Mouse (Mus musculus) forebrain, embryonic 12.5 days (tissue): ENCODE results near the gene Flt3l. TPM values are rescaled to one million over a fixed set of nuclear protein-coding genes. Genes with fewer than 3 reads are reported as not detected.
A peak's percentile ranks its signal among the peaks of the same experiment; 100 is the strongest.
"Not testable (repeated sequence)": the region's sequence is repeated elsewhere in the genome, so short reads cannot be mapped to it uniquely, and the experiment has no call there.

Experiments used
- ATAC-seq: fragments of 200-750 bp; cut with Nextera tagmentation; 2 replicates; pipeline ENCODE4 v1.8.0; 2017; ENCODE audit warnings: moderate TSS enrichment; ENCODE audit not compliant: low FRiP score
- H3K27ac ChIP-seq: fragments of 300-500 bp; sonication (generic); 2 replicates; pipeline ENCODE4 v1.5.1; 2016; ENCODE audit warnings: mild to moderate bottlenecking
- H3K27me3 ChIP-seq: fragments of 300-500 bp; sonication (generic); 2 replicates; pipeline ENCODE4 v1.6.1; 2016; ENCODE audit warnings: mild to moderate bottlenecking
- H3K36me3 ChIP-seq: fragments of 300-500 bp; sonication (generic); replicated peaks from 2 replicates; pipeline ENCODE4 v1.6.1; 2016; ENCODE audit warnings: mild to moderate bottlenecking
- H3K4me1 ChIP-seq: fragments of 300-500 bp; sonication (generic); 2 replicates; pipeline ENCODE4 v1.6.1; 2016
- H3K4me2 ChIP-seq: fragments of 300-500 bp; sonication (generic); 2 replicates; pipeline ENCODE4 v1.6.1; 2016; ENCODE audit warnings: mild to moderate bottlenecking, moderate library complexity
- H3K4me3 ChIP-seq: fragments of 300-500 bp; sonication (generic); replicated peaks from 2 replicates; pipeline ENCODE4 v1.5.1; 2016; ENCODE audit warnings: mild to moderate bottlenecking
- H3K9ac ChIP-seq: fragments of 300-500 bp; sonication (generic); 2 replicates; pipeline ENCODE4 v1.6.1; 2016; ENCODE audit warnings: mild to moderate bottlenecking
- H3K9me3 ChIP-seq: fragments of 300-500 bp; sonication (generic); 2 replicates; pipeline ENCODE4 v1.6.1; 2016
- WGBS: fragments of 180-500 bp; shearing (Covaris S2); methylation state at CpG from one replicate; pipeline ENCODE4 v1.1.7; 2016; 5-methylcytosine and 5-hydroxymethylcytosine counted together
- polyA plus RNA-seq: library from polyadenylated mRNA; unstranded; fragments of >200 nt; fragmentation: Nextera tagmentation; extraction: Ambion mirVana; gene quantifications from 2 replicates; pipeline ENCODE4 v1.2.1, GENCODE M21; 2016

Flt3l gene
- polyA plus RNA-seq, 1 experiment from 2014 or later: 0.72 TPM

- peak overlapping the region; percentile 91 for H3K27ac ChIP-seq
- no peaks in the 10 kb centered on the region for H3K9me3 ChIP-seq
- ATAC-seq: no peak
- peak overlapping the region; percentile 83 for H3K4me3 ChIP-seq
- WGBS: 47% methylated on average over 21 of the region's 21 CpGs
- peak overlapping the region; percentile 87 for H3K4me2 ChIP-seq
- H3K4me1 ChIP-seq: peaks cover 51% of the 10 kb centered on the region
- H3K36me3 ChIP-seq: peaks cover 42% of the 10 kb centered on the region
- H3K27me3 ChIP-seq: no peaks in the 10 kb centered on the region; the same call in 1 of the 2 replicates
- peak overlapping the region; percentile 99 for H3K9ac ChIP-seq
These were observed 9.2 kb downstream of the Flt3l start for GRCm38 (mm10) chr7:45126844-45127699.

- Histone ChIP-seq H3K36me3 (peaks cover 50% of the 10 kb centered on the region), H3K27me3 (no peaks in the 10 kb centered on the region), H3K27ac (peak overlapping the region; percentile 91), H3K4me1 (peaks cover 55% of the 10 kb centered on the region), H3K9ac (peak overlapping the region; percentile 99), H3K4me3 (peak overlapping the region; percentile 83), H3K9me3 (no peaks in the 10 kb centered on the region), H3K4me2 (peak overlapping the region; percentile 87)
- 79% methylated on average over 17 of the region's 17 CpGs for WGBS
- ATAC-seq: no peak
These were observed 9.9 kb downstream of the Flt3l start for GRCm38 (mm10) chr7:45126147-45126843.

- Histone ChIP-seq H3K4me2 (0 out of 2 replicates have a peak overlapping the region, but pooled peaks have one; percentile 87), H3K4me1 (peaks cover 55% of the 10 kb centered on the region), H3K36me3 (peaks cover 56% of the 10 kb centered on the region), H3K27ac (peak overlapping the region; percentile 86), H3K9ac (peak overlapping the region; percentile 17; the same call in 1 of the 2 replicates)
- H3K4me3 ChIP-seq, H3K9me3 ChIP-seq, H3K27me3 ChIP-seq, ATAC-seq: not testable (repeated sequence)
- 67% methylated on average over 5 of the region's 5 CpGs for WGBS
These were observed 10.6 kb downstream of the Flt3l start for GRCm38 (mm10) chr7:45125649-45126048.

- WGBS: 18% methylated on average over 7 of the region's 7 CpGs
- H3K9ac ChIP-seq: peak overlapping the region; percentile 40
These were observed 11.1 kb downstream of the Flt3l start for GRCm38 (mm10) chr7:45125144-45125600.

GRCm38 (mm10) chr7:45124224-45125143 is 11.7 kb downstream of the Flt3l start, which contains the start of gene Rps11:
Rps11 (minus strand) TSS chr7:45124439.
- Histone ChIP-seq H3K27me3 (no peaks in the 10 kb centered on the region), H3K4me2 (peak within 1 kb of the TSS; percentile 94), H3K9me3 (no peaks in the 10 kb centered on the region), H3K36me3 (peaks cover 68% of the 10 kb centered on the region), H3K4me1 (peaks cover 50% of the 10 kb centered on the region), H3K9ac (peak within 1 kb of the TSS; percentile 97), H3K4me3 (peak within 1 kb of the TSS; percentile 95), H3K27ac (peak within 1 kb of the TSS; percentile 86)
- under 1% methylated on average over 59 of the region's 59 CpGs for WGBS
- peak; percentile 86 for ATAC-seq

More at GRCm38 (mm10) chr7:45125144-45125600, 11.1 kb downstream of the Flt3l start:
- Histone ChIP-seq H3K4me1 (peaks cover 55% of the 10 kb centered on the region), H3K4me3 (peak overlapping the region; percentile 95), H3K9me3 (no peaks in the 10 kb centered on the region), H3K4me2 (peak overlapping the region; percentile 94), H3K27ac (peak overlapping the region; percentile 86), H3K36me3 (peaks cover 61% of the 10 kb centered on the region), H3K27me3 (no peaks in the 10 kb centered on the region)
- ATAC-seq: no peak

GRCm38 (mm10) chr7:45123186-45123570 is 13.1 kb downstream of the Flt3l start:
- Histone ChIP-seq H3K4me2 (peak overlapping the region; percentile 94), H3K4me1 (peaks cover 47% of the 10 kb centered on the region), H3K27me3 (no peaks in the 10 kb centered on the region), H3K27ac (0 out of 2 replicates have a peak overlapping the region, but pooled peaks have one; percentile 86), H3K4me3 (peak overlapping the region; percentile 95), H3K9ac (peak overlapping the region; percentile 97), H3K9me3 (no peaks in the 10 kb centered on the region), H3K36me3 (peaks cover 78% of the 10 kb centered on the region)
- no peak for ATAC-seq
- 28% methylated on average over 12 of the region's 12 CpGs for WGBS

- Histone ChIP-seq H3K36me3 (peaks cover 83% of the 10 kb centered on the region), H3K4me3 (peak overlapping the region; percentile 95), H3K27ac (0 out of 2 replicates have a peak overlapping the region, but pooled peaks have one; percentile 32), H3K27me3 (no peaks in the 10 kb centered on the region), H3K9ac (peak overlapping the region; percentile 97), H3K9me3 (no peaks in the 10 kb centered on the region), H3K4me1 (peaks cover 46% of the 10 kb centered on the region), H3K4me2 (peak overlapping the region; percentile 94)
- 85% methylated on average over 15 of the region's 15 CpGs for WGBS
- ATAC-seq: no peak
These were observed 13.6 kb downstream of the Flt3l start for GRCm38 (mm10) chr7:45122561-45123185.

GRCm38 (mm10) chr7:45121966-45122365 is 14.3 kb downstream of the Flt3l start:
- peaks cover 78% of the 10 kb centered on the region for H3K36me3 ChIP-seq
- H3K9ac ChIP-seq: 0 out of 2 replicates have a peak overlapping the region, but pooled peaks have one; percentile 1
- H3K4me3 ChIP-seq: no peak overlapping the region
- H3K4me1 ChIP-seq: peaks cover 39% of the 10 kb centered on the region
- H3K27me3 ChIP-seq: no peaks in the 10 kb centered on the region
- H3K9me3 ChIP-seq: no peaks in the 10 kb centered on the region
- no peak for ATAC-seq
- H3K27ac ChIP-seq: 0 out of 2 replicates have a peak overlapping the region, but pooled peaks have one; percentile 6
- no peak overlapping the region for H3K4me2 ChIP-seq

- no peaks in the 10 kb centered on the region for H3K9me3 ChIP-seq
- H3K27me3 ChIP-seq: no peaks in the 10 kb centered on the region
- no peak overlapping the region for H3K4me2 ChIP-seq
- WGBS: 78% methylated on average over 8 of the region's 8 CpGs
- ATAC-seq: no peak
- H3K4me3 ChIP-seq: no peak overlapping the region
- 0 out of 2 replicates have a peak overlapping the region, but pooled peaks have one; percentile 6 for H3K27ac ChIP-seq
- peaks cover 73% of the 10 kb centered on the region for H3K36me3 ChIP-seq
- 0 out of 2 replicates have a peak overlapping the region, but pooled peaks have one; percentile 1 for H3K9ac ChIP-seq
- H3K4me1 ChIP-seq: peaks cover 34% of the 10 kb centered on the region
These were observed 14.8 kb downstream of the Flt3l start for GRCm38 (mm10) chr7:45121404-45121803.

- Histone ChIP-seq H3K4me1 (peaks cover 22% of the 10 kb centered on the region), H3K36me3 (peaks cover 59% of the 10 kb centered on the region), H3K4me3 (no peak overlapping the region), H3K4me2 (no peak overlapping the region), H3K27ac (no peak overlapping the region), H3K9ac (no peak overlapping the region), H3K9me3 (no peaks in the 10 kb centered on the region), H3K27me3 (no peaks in the 10 kb centered on the region)
- no peak for ATAC-seq
- WGBS: 85% methylated on average over 5 of the region's 5 CpGs
These were observed 16.2 kb downstream of the Flt3l start for GRCm38 (mm10) chr7:45119780-45120709.
